Mouse (Mus musculus) layer of hippocampus, postnatal 14 days (tissue): ENCODE data around the gene Gla. TPM values are rescaled to one million over a fixed set of nuclear protein-coding genes. Genes with fewer than 3 reads are reported as not detected.

Experiments used
- DNase-seq, 2 experiments: peaks; one replicate each; pipeline ENCODE4 v3.0.0; 2021 to 2022; ENCODE audit warnings: low spot score in 2 of 2, mixed read lengths in 1 of 2
- long read RNA-seq, 2 experiments: library from polyadenylated mRNA; stranded (forward); transcript quantifications; one replicate each; pipeline ENCODE4 v2.0.0; 2021
- total RNA-seq, 2 experiments: library from RNA; stranded (reverse); gene quantifications; 2 replicates each; pipeline ENCODE4 v1.2.3; 2021

Gene Gla
- 1 to 10 TPM; 8.1 to 8.5 TPM for total RNA-seq
- long read RNA-seq, experiment 1, partial matches to known transcripts: 1 of 5 reads
- long read RNA-seq, experiment 1, other reads (novel, unspliced or antisense): 1 of 5 reads
- long read RNA-seq, experiment 2, partial matches to known transcripts: 0 of 2 reads
- long read RNA-seq, experiment 2, other reads (novel, unspliced or antisense): 0 of 2 reads

GRCm38 (mm10) chrX:134600659-134601379 is at the start of gene Gla, which contains the start of gene Hnrnph2:
Gla (minus strand) TSS chrX:134601125.
Hnrnph2 (plus strand) TSS chrX:134601179.
- peak; percentile 87 to 95 for DNase-seq

GRCm38 (mm10) chrX:134648031-134648692 is 47.2 kb upstream of the Gla start:
- DNase-seq: peak; percentile 69 to 83

- DNase-seq: no peak
Observed at GRCm38 (mm10) chrX:134647421-134647820, 46.5 kb upstream of the Gla start.

GRCm38 (mm10) chrX:134646338-134646737 is 45.4 kb upstream of the Gla start:
- no peak for DNase-seq

- no peak for DNase-seq
Observed at GRCm38 (mm10) chrX:134641000-134641760, 40.3 kb upstream of the Gla start.

- no peak for DNase-seq
Observed at GRCm38 (mm10) chrX:134635860-134636259, 34.9 kb upstream of the Gla start.

- DNase-seq: no peak
Observed at GRCm38 (mm10) chrX:134635111-134635510, 34.2 kb upstream of the Gla start.

GRCm38 (mm10) chrX:134632710-134633109 is 31.8 kb upstream of the Gla start:
- no peak for DNase-seq

- no peak for DNase-seq
Observed at GRCm38 (mm10) chrX:134628200-134628599, 27.3 kb upstream of the Gla start.

- no peak for DNase-seq
Observed at GRCm38 (mm10) chrX:134623350-134623749, 22.4 kb upstream of the Gla start.

GRCm38 (mm10) chrX:134621685-134622084 is 20.8 kb upstream of the Gla start:
- no peak for DNase-seq

- no peak for DNase-seq
Observed at GRCm38 (mm10) chrX:134620254-134620865, 19.4 kb upstream of the Gla start.

- no peak for DNase-seq
Observed at GRCm38 (mm10) chrX:134619695-134620094, 18.8 kb upstream of the Gla start.

- no peak for DNase-seq
Observed at GRCm38 (mm10) chrX:134614306-134614705, 13.4 kb upstream of the Gla start.

- DNase-seq: peak; percentile 16 to 28
Observed at GRCm38 (mm10) chrX:134612285-134612959, 11.5 kb upstream of the Gla start.

- DNase-seq: no peak
Observed at GRCm38 (mm10) chrX:134610984-134611383, 10.1 kb upstream of the Gla start.

GRCm38 (mm10) chrX:134609472-134609871 is 8.5 kb upstream of the Gla start:
- peak in 1 of 2 experiments; percentile 34 for DNase-seq

GRCm38 (mm10) chrX:134601380-134602120 is 625 bp upstream of the Gla start:
- DNase-seq: no peak

GRCm38 (mm10) chrX:134599922-134600565 is 881 bp downstream of the Gla start:
- DNase-seq: no peak
